Mouse (Mus musculus) ES-E14 (cell line): ENCODE measurements around the gene Grk6. TPM values are rescaled to one million over a fixed set of nuclear protein-coding genes. Genes with fewer than 3 reads are reported as not detected.

Experiments used
- DNase-seq: peaks from one replicate; pipeline ENCODE4 v3.0.0-alpha.2; 2013; ENCODE audit warnings: low read depth, low spot score
- H3K27ac ChIP-seq: 2 replicates; pipeline ENCODE4 v1.5.1; 2012; ENCODE audit warnings: low read depth, mild to moderate bottlenecking, low read length, moderate library complexity, mixed read lengths; ENCODE audit not compliant: poor library complexity, insufficient read depth, severe bottlenecking
- H3K36me3 ChIP-seq: 2 replicates; pipeline ENCODE4 v1.6.1; 2012; ENCODE audit warnings: mild to moderate bottlenecking, low read length, moderate library complexity, mixed read lengths; ENCODE audit not compliant: control insufficient read depth, poor library complexity, insufficient read depth, severe bottlenecking
- H3K4me1 ChIP-seq, 2 experiments: fragments of 150-350 bp in 1 of 2; sonication (generic) in 1 of 2; 2 replicates each; pipeline ENCODE4 v1.6.1; 2012; ENCODE audit warnings: low read length in 2 of 2, mild to moderate bottlenecking in 1 of 2, mixed read lengths in 1 of 2; ENCODE audit not compliant: control insufficient read depth in 2 of 2, insufficient read depth in 2 of 2, poor library complexity in 1 of 2
- H3K4me3 ChIP-seq, 2 experiments: fragments of 150-350 bp in 1 of 2; sonication (generic) in 1 of 2; 2 replicates each; pipeline ENCODE4 v1.5.1; 2012; ENCODE audit warnings: low read length in 2 of 2, low read depth in 1 of 2, mild to moderate bottlenecking in 1 of 2, mixed read lengths in 1 of 2; ENCODE audit not compliant: insufficient read depth in 1 of 2, poor library complexity in 1 of 2, severe bottlenecking in 1 of 2
- H3K9ac ChIP-seq: 2 replicates; pipeline ENCODE4 v1.6.1; 2012; ENCODE audit warnings: low read depth, mild to moderate bottlenecking, low read length, mixed read lengths; ENCODE audit not compliant: poor library complexity, insufficient read depth, severe bottlenecking
- H3K9me3 ChIP-seq: fragments of 150-350 bp; sonication (generic); 2 replicates; pipeline ENCODE4 v1.6.1; 2012; ENCODE audit warnings: low read depth, mild to moderate bottlenecking, low read length; ENCODE audit not compliant: control insufficient read depth, insufficient read depth
- CHD2 ChIP-seq: IDR thresholded peaks from 2 replicates; pipeline ENCODE4 v1.6.1; 2014; ENCODE audit warnings: mild to moderate bottlenecking, low read depth, low read length, inconsistent platforms
- HCFC1 ChIP-seq: IDR thresholded peaks from 2 replicates; pipeline ENCODE4 v1.6.1; 2012; ENCODE audit warnings: low read length, inconsistent platforms, borderline replicate concordance; ENCODE audit not compliant: insufficient read depth
- MAFK ChIP-seq: IDR thresholded peaks from 2 replicates; pipeline ENCODE4 v1.6.1; 2014; ENCODE audit warnings: mild to moderate bottlenecking, low read depth, low read length, inconsistent platforms; ENCODE audit not compliant: insufficient read depth
- ZC3H11A ChIP-seq: IDR thresholded peaks from 2 replicates; pipeline ENCODE4 v1.6.1; 2012; ENCODE audit warnings: low read depth, mild to moderate bottlenecking, inconsistent platforms, low read length, borderline replicate concordance
- ZNF384 ChIP-seq: IDR thresholded peaks from 2 replicates; pipeline ENCODE4 v1.6.1; 2012; ENCODE audit warnings: low read depth, low read length, inconsistent platforms
- in situ Hi-C, 2 experiments: fragments of 600-800 bp; cut with MboI; formaldehyde crosslinking; loops; one replicate each; pipeline ENCODE4 v1.15.1; 2025; ENCODE audit warnings: low sequenced_read_pairs in 2 of 2, inconsistent platforms in 1 of 2; ENCODE audit not compliant: unreplicated experiment in 2 of 2
- total RNA-seq: library from RNA; depleted of rRNA; stranded (reverse); fragments of 300-350 nt; gene quantifications from 2 replicates; pipeline ENCODE4 v1.2.3, GENCODE M21; 2012; rRNA removed

The Grk6 gene
- total RNA-seq, 1 experiment, result 74.7 TPM

- no peak for DNase-seq
- H3K9ac ChIP-seq, result no peak overlapping the region
- in situ Hi-C loops, result no loop called here
- H3K27ac ChIP-seq, result no peak overlapping the region
- peaks cover 66% of the 10 kb centered on the region for H3K36me3 ChIP-seq
- H3K9me3 ChIP-seq, result no peaks in the 10 kb centered on the region
- TF ChIP-seq HCFC1 (no peak), CHD2 (no peak), MAFK (no peak), ZNF384 (no peak), ZC3H11A (no peak)
- H3K4me3 ChIP-seq, result no peak overlapping the region
- H3K4me1 ChIP-seq, result peaks cover 3 to 18% of the 10 kb centered on the region in 2 experiments
These were observed 60.9 kb downstream of the Grk6 start for GRCm38 (mm10) chr13:55505810-55506209.

GRCm38 (mm10) chr13:55506697-55507096 lies 61.8 kb downstream of the Grk6 start:
- Histone ChIP-seq H3K9me3 (no peaks in the 10 kb centered on the region), H3K9ac (no peak overlapping the region), H3K4me1 (peaks cover 5 to 27% of the 10 kb centered on the region in 2 experiments), H3K4me3 (no peak overlapping the region), H3K36me3 (peaks cover 65% of the 10 kb centered on the region), H3K27ac (no peak overlapping the region)
- in situ Hi-C loops, result no loop called here
- DNase-seq, result no peak
- TF ChIP-seq ZNF384 (no peak), MAFK (no peak)

- peak; percentile 55 for DNase-seq
- no peak for TF ChIP-seq MAFK
- TF ChIP-seq CHD2, result no peak
- Histone ChIP-seq H3K27ac (no peak overlapping the region), H3K9ac (no peak overlapping the region), H3K4me1 (peaks cover 5 to 33% of the 10 kb centered on the region in 2 experiments), H3K4me3 (no peak overlapping the region), H3K36me3 (peaks cover 58% of the 10 kb centered on the region), H3K9me3 (no peaks in the 10 kb centered on the region)
- in situ Hi-C loops, result no loop called here
These were observed 63.0 kb downstream of the Grk6 start for GRCm38 (mm10) chr13:55507877-55508276.

- Histone ChIP-seq H3K4me1 (peaks cover 5 to 33% of the 10 kb centered on the region in 2 experiments), H3K27ac (no peak overlapping the region), H3K36me3 (peaks cover 52% of the 10 kb centered on the region), H3K9ac (no peak overlapping the region), H3K9me3 (no peaks in the 10 kb centered on the region), H3K4me3 (peak overlapping the region in 1 of 2 experiments; percentile 17; a peak in 1 of 4 replicates)
- no peak for TF ChIP-seq HCFC1
- in situ Hi-C loops, result no loop called here
- DNase-seq, result no peak
These were observed 63.7 kb downstream of the Grk6 start for GRCm38 (mm10) chr13:55508531-55508930.

GRCm38 (mm10) chr13:55510332-55510667 lies 65.4 kb downstream of the Grk6 start:
- H3K36me3 ChIP-seq, result peaks cover 38% of the 10 kb centered on the region
- H3K9ac ChIP-seq, result 0 out of 2 replicates have a peak overlapping the region, but pooled peaks have one; percentile 6

More at GRCm38 (mm10) chr13:55510332-55510667, 65.4 kb downstream of the Grk6 start:
- Histone ChIP-seq H3K27ac (peak overlapping the region; percentile 77; the same call in 1 of the 2 replicates), H3K9me3 (no peaks in the 10 kb centered on the region), H3K4me1 (peaks cover 5 to 33% of the 10 kb centered on the region in 2 experiments), H3K4me3 (no peak overlapping the region)
- in situ Hi-C loops, result no loop called here
- peak; percentile 83 for TF ChIP-seq MAFK
- TF ChIP-seq CHD2, result no peak
- no peak for TF ChIP-seq ZNF384
- TF ChIP-seq HCFC1, result no peak
- TF ChIP-seq ZC3H11A, result no peak
- no peak for DNase-seq

Other genes starting within 250 kb of the Grk6 start
- 120 and 135 TPM in 2 replicates for gene Nsd1, start 235.3 kb upstream of the Grk6 start, total RNA-seq
- gene Prelid1, start 124.6 kb upstream of the Grk6 start, total RNA-seq, result 198 and 217 TPM in 2 replicates
- 67.5 and 79.4 TPM in 2 replicates for gene Rab24, start 123.1 kb upstream of the Grk6 start, total RNA-seq
- 12.5 and 19.8 TPM in 2 replicates for gene Mxd3, start 115.2 kb upstream of the Grk6 start, total RNA-seq
- 195 and 272 TPM in 2 replicates for gene Lman2, start 82.3 kb upstream of the Grk6 start, total RNA-seq
- 0.62 and 1.4 TPM in 2 replicates for gene Rgs14, start 75.3 kb upstream of the Grk6 start, total RNA-seq
- gene Slc34a1, start 46.9 kb upstream of the Grk6 start, total RNA-seq, result not detected in 2 replicates
- gene Pfn3, start 29.8 kb upstream of the Grk6 start, total RNA-seq, result not detected in 2 replicates
- not detected in 2 replicates for gene F12, start 18.3 kb upstream of the Grk6 start, total RNA-seq
- 2.5 and 5.8 TPM in 2 replicates for gene Prr7, start 19.2 kb downstream of the Grk6 start, total RNA-seq
- 77.0 and 83.8 TPM in 2 replicates for gene Dbn1, start 43.0 kb downstream of the Grk6 start, total RNA-seq
- 46.7 and 58.2 TPM in 2 replicates for gene Pdlim7, start 68.6 kb downstream of the Grk6 start, total RNA-seq
- 0.98 and 1.7 TPM in 2 replicates for gene Dok3, start 84.2 kb downstream of the Grk6 start, total RNA-seq
- gene Ddx41, start 91.6 kb downstream of the Grk6 start, total RNA-seq, result 85.9 and 120 TPM in 2 replicates
- 50.8 and 77.5 TPM in 2 replicates for gene Fam193b, start 126.0 kb downstream of the Grk6 start, total RNA-seq
- 363 and 460 TPM in 2 replicates for gene Tmed9, start 128.7 kb downstream of the Grk6 start, total RNA-seq
- 21.0 and 24.3 TPM in 2 replicates for gene B4galt7, start 154.8 kb downstream of the Grk6 start, total RNA-seq
- 47.8 and 56.3 TPM in 2 replicates for gene Caml, start 177.9 kb downstream of the Grk6 start, total RNA-seq
- gene Ddx46, start 190.0 kb downstream of the Grk6 start, total RNA-seq, result 45.5 and 56.4 TPM in 2 replicates
- 32.1 and 40.0 TPM in 2 replicates for gene B230219D22Rik, start 248.1 kb downstream of the Grk6 start, total RNA-seq